Mouse (Mus musculus): ENCODE results near the gene Macrod2. TPM values are rescaled to one million over a fixed set of nuclear protein-coding genes. Genes with fewer than 3 reads are reported as not detected.

Gene Macrod2
- polyA plus RNA-seq, 1 experiment: 3.8 TPM

- H3K4me1 ChIP-seq (ENCODE audit: control insufficient read depth, insufficient read depth, insufficient read length, low read length): no peaks in the 10 kb centered on the region
- no peak overlapping the region for H3K4me3 ChIP-seq (ENCODE audit: low read depth, low read length)
- H3K27ac ChIP-seq (ENCODE audit: insufficient read depth, low read depth, low read length): no peak overlapping the region
- no peaks in the 10 kb centered on the region for H3K36me3 ChIP-seq (ENCODE audit: control insufficient read depth, insufficient read depth, low read length)
- no peak for TF ChIP-seq POLR2A (IDR thresholded peaks at IDR 0.05; ENCODE audit: low read depth, low read length)
- TF ChIP-seq CTCF (IDR thresholded peaks at IDR 0.05; ENCODE audit: extremely low read depth, insufficient read length, insufficient replicate concordance, low read depth, low read length): no peak
- no peaks in the 10 kb centered on the region for H3K27me3 ChIP-seq (ENCODE audit: control insufficient read depth, insufficient read depth, low read length)
- WGBS: 62% methylated on average over 1 of the region's 1 CpGs
Measured at GRCm38 (mm10) chr2:140912179-140912578, 517.1 kb downstream of the Macrod2 start.

DNA sequence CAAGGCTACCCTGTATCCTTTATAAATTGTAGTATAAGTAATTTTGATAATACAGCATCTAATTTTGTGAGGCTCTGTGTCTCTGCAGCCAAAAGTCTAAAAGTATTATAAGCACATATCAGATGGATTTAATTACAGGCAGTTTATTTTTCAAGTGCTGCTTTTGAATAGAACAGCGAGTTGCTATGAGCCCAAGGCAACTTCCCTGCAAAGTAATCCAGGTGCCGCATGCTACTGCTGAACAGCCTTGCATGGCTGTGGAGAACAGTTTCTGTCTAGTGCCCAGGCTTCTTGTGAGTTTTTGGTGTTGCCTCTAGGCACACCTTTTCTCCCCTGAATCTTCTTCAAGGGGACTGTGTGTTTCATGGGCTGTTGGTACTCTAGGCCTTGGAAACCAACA lies 517.8 kb downstream of the Macrod2 start:
- Histone ChIP-seq H3K4me3 (ENCODE audit: low read depth, low read length) (no peak overlapping the region), H3K27ac (ENCODE audit: insufficient read depth, low read depth, low read length) (no peak overlapping the region), H3K27me3 (ENCODE audit: control insufficient read depth, insufficient read depth, low read length) (no peaks in the 10 kb centered on the region), H3K36me3 (ENCODE audit: control insufficient read depth, insufficient read depth, low read length) (no peaks in the 10 kb centered on the region), H3K4me1 (ENCODE audit: control insufficient read depth, insufficient read depth, insufficient read length, low read length) (no peaks in the 10 kb centered on the region)
- 95% methylated on average over 2 of the region's 2 CpGs for WGBS
- TF ChIP-seq POLR2A (IDR thresholded peaks at IDR 0.05; ENCODE audit: low read depth, low read length) (no peak), CTCF (IDR thresholded peaks at IDR 0.05; ENCODE audit: extremely low read depth, insufficient read length, insufficient replicate concordance, low read depth, low read length) (no peak)

GRCm38 (mm10) chr2:140913679-140914412 lies 518.7 kb downstream of the Macrod2 start:
- WGBS: 80% methylated on average over 7 of the region's 7 CpGs

GRCm38 (mm10) chr2:140926922-140927321 lies 531.8 kb downstream of the Macrod2 start:
- no peaks in the 10 kb centered on the region for H3K36me3 ChIP-seq (ENCODE audit: control insufficient read depth, insufficient read depth, low read length)
- H3K4me1 ChIP-seq (ENCODE audit: control insufficient read depth, insufficient read depth, insufficient read length, low read length): no peaks in the 10 kb centered on the region
- no peak overlapping the region for H3K4me3 ChIP-seq (ENCODE audit: low read depth, low read length)
- TF ChIP-seq CTCF (IDR thresholded peaks at IDR 0.05; ENCODE audit: extremely low read depth, insufficient read length, insufficient replicate concordance, low read depth, low read length) (peak; percentile 51; the same call in 1 of the 2 replicates), POLR2A (IDR thresholded peaks at IDR 0.05; ENCODE audit: low read depth, low read length) (no peak)
- no peaks in the 10 kb centered on the region for H3K27me3 ChIP-seq (ENCODE audit: control insufficient read depth, insufficient read depth, low read length)
- H3K27ac ChIP-seq (ENCODE audit: insufficient read depth, low read depth, low read length): no peak overlapping the region

More at GRCm38 (mm10) chr2:140913679-140914412, 518.7 kb downstream of the Macrod2 start:
- Histone ChIP-seq H3K27ac (ENCODE audit: insufficient read depth, low read depth, low read length) (no peak overlapping the region), H3K4me1 (ENCODE audit: control insufficient read depth, insufficient read depth, insufficient read length, low read length) (no peaks in the 10 kb centered on the region), H3K27me3 (ENCODE audit: control insufficient read depth, insufficient read depth, low read length) (no peaks in the 10 kb centered on the region), H3K36me3 (ENCODE audit: control insufficient read depth, insufficient read depth, low read length) (no peaks in the 10 kb centered on the region), H3K4me3 (ENCODE audit: low read depth, low read length) (no peak overlapping the region)
- TF ChIP-seq POLR2A (IDR thresholded peaks at IDR 0.05; ENCODE audit: low read depth, low read length) (no peak), CTCF (IDR thresholded peaks at IDR 0.05; ENCODE audit: extremely low read depth, insufficient read length, insufficient replicate concordance, low read depth, low read length) (no peak)

DNA sequence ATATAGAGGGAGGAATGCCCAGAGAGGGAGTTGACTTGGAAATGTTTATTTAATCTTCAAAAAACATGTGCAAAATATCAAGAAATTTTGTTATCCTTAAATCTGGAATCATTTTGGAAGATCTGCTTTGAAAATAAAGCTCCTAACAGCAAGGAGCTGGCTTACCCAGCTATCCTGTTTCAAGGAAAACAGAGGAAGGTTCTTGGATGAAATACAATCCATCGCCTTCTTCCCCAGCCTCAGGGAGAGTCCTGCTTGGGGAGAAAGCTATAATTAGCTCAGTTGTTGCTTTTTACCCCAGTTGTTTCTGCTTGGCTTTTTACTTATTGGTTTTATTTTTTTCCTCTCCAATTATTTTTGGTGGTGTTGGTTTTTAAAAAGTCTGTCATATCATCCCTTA lies 539.4 kb downstream of the Macrod2 start:
- Histone ChIP-seq H3K27ac (ENCODE audit: insufficient read depth, low read depth, low read length) (no peak overlapping the region), H3K36me3 (ENCODE audit: control insufficient read depth, insufficient read depth, low read length) (no peaks in the 10 kb centered on the region), H3K27me3 (ENCODE audit: control insufficient read depth, insufficient read depth, low read length) (no peaks in the 10 kb centered on the region), H3K4me3 (ENCODE audit: low read depth, low read length) (no peak overlapping the region), H3K4me1 (ENCODE audit: control insufficient read depth, insufficient read depth, insufficient read length, low read length) (no peaks in the 10 kb centered on the region)
- WGBS: 84% methylated on average over 1 of the region's 1 CpGs
- TF ChIP-seq POLR2A (IDR thresholded peaks at IDR 0.05; ENCODE audit: low read depth, low read length) (no peak), CTCF (IDR thresholded peaks at IDR 0.05; ENCODE audit: extremely low read depth, insufficient read length, insufficient replicate concordance, low read depth, low read length) (no peak)

GRCm38 (mm10) chr2:140949461-140949860 lies 554.4 kb downstream of the Macrod2 start:
- H3K36me3 ChIP-seq (ENCODE audit: control insufficient read depth, insufficient read depth, low read length): no peaks in the 10 kb centered on the region
- TF ChIP-seq POLR2A (IDR thresholded peaks at IDR 0.05; ENCODE audit: low read depth, low read length) (no peak), CTCF (IDR thresholded peaks at IDR 0.05; ENCODE audit: extremely low read depth, insufficient read length, insufficient replicate concordance, low read depth, low read length) (no peak)
- no peak overlapping the region for H3K27ac ChIP-seq (ENCODE audit: insufficient read depth, low read depth, low read length)
- H3K4me1 ChIP-seq (ENCODE audit: control insufficient read depth, insufficient read depth, insufficient read length, low read length): no peaks in the 10 kb centered on the region
- no peaks in the 10 kb centered on the region for H3K27me3 ChIP-seq (ENCODE audit: control insufficient read depth, insufficient read depth, low read length)
- WGBS: 94% methylated on average over 3 of the region's 3 CpGs
- no peak overlapping the region for H3K4me3 ChIP-seq (ENCODE audit: low read depth, low read length)

DNA sequence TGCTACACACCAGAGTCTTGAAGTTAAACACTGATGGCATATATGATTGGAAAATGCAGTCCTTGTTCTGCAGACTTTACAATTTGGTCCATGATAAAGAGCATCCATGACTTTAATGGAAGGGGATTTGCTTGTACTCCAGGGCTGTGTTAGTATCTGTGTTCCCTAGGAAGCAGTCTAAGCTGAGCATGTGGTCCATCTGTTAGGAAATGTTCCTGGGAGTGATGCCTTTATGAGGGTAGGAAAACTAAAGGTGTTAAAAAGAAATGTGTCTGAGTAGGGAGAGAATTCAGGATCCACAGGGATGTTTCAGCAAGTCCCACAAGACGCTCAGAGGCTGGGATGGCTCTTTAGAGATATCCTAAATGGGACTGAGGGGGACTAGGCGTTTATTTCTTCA lies 564.1 kb downstream of the Macrod2 start:
- TF ChIP-seq CTCF (IDR thresholded peaks at IDR 0.05; ENCODE audit: extremely low read depth, insufficient read length, insufficient replicate concordance, low read depth, low read length) (no peak), POLR2A (IDR thresholded peaks at IDR 0.05; ENCODE audit: low read depth, low read length) (no peak)
- no peaks in the 10 kb centered on the region for H3K27me3 ChIP-seq (ENCODE audit: control insufficient read depth, insufficient read depth, low read length)
- no peaks in the 10 kb centered on the region for H3K36me3 ChIP-seq (ENCODE audit: control insufficient read depth, insufficient read depth, low read length)
- no peaks in the 10 kb centered on the region for H3K4me1 ChIP-seq (ENCODE audit: control insufficient read depth, insufficient read depth, insufficient read length, low read length)
- WGBS: 82% methylated on average over 2 of the region's 2 CpGs
- no peak overlapping the region for H3K27ac ChIP-seq (ENCODE audit: insufficient read depth, low read depth, low read length)
- no peak overlapping the region for H3K4me3 ChIP-seq (ENCODE audit: low read depth, low read length)
